Mouse (Mus musculus) thymus, adult 18-20 months (tissue): Measurements from ENCODE around the gene Gpsm2.
"Not testable (repeated sequence)": the region's sequence is repeated elsewhere in the genome, so short reads cannot be mapped to it uniquely, and the experiment has no call there.

ENCODE experiments used
- DNase-seq, 2 experiments: peaks; one replicate each; pipeline ENCODE4 v3.0.0; 2022; ENCODE audit warnings: mixed read lengths in 2 of 2

Gpsm2 gene

GRCm38 (mm10) chr3:108653710-108654379 lies 68.3 kb downstream of the Gpsm2 start, which contains the start of gene Clcc1:
Gene Clcc1, plus strand, starts transcription at chr3:108653913.
- peak; percentile 90 to 91 for DNase-seq

- no peak for DNase-seq
Observed at GRCm38 (mm10) chr3:108652866-108653642, 69.1 kb downstream of the Gpsm2 start.

- DNase-seq, result not testable (repeated sequence)
Observed at GRCm38 (mm10) chr3:108647681-108648080, 74.4 kb downstream of the Gpsm2 start.

- DNase-seq, result no peak
Observed at GRCm38 (mm10) chr3:108646036-108646435, 76.1 kb downstream of the Gpsm2 start.

- DNase-seq, result no peak
Observed at GRCm38 (mm10) chr3:108644856-108645255, 77.3 kb downstream of the Gpsm2 start.

- DNase-seq, result no peak
Observed at GRCm38 (mm10) chr3:108640998-108641397, 81.1 kb downstream of the Gpsm2 start.

GRCm38 (mm10) chr3:108639412-108639811 lies 82.7 kb downstream of the Gpsm2 start:
- DNase-seq, result no peak

GRCm38 (mm10) chr3:108634761-108635160 lies 87.3 kb downstream of the Gpsm2 start:
- no peak for DNase-seq
